Mouse (Mus musculus): ENCODE data around the gene Dgcr2. TPM values are rescaled to one million over a fixed set of nuclear protein-coding genes. Genes with fewer than 3 reads are reported as not detected.
A peak's percentile ranks its signal among the peaks of the same experiment; 100 is the strongest.

Gene Dgcr2
- total and polyA plus RNA-seq, 3 experiments, result 20.5 to 27.8 (median 25.5) TPM

DNA sequence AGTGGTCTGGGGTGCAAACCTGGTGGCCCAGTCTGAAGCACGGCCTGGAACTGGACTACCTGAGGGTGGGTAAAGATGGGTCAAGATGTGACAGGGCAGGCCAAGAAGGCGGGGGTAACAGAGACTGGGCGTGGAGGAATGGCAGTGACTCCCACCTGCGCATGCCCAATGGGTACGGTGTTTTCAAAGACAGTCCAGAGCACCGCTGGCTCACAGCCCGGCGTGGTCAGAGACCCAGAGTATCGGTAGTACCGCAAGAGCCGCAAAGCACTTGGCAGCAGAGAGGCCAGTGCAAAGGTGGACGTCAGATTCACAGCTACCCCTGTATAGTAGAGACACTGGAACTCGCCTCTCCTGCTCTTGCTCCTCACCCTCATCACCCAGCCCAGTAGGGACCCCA lies 62.9 kb downstream of the Dgcr2 start:
- 0 out of 2 replicates have a peak, but pooled peaks cover 8% of the 10 kb centered on the region for H3K9me3 ChIP-seq (replicated peaks)
- H3K4me3 ChIP-seq (ENCODE audit: low read depth, low read length), result no peak overlapping the region
- TF ChIP-seq GATA1 (IDR thresholded peaks at IDR 0.05; ENCODE audit: borderline replicate concordance, low read length), result no peak
- H3K27me3 ChIP-seq (ENCODE audit: insufficient read depth, low read length), result peaks cover 46% of the 10 kb centered on the region
- DNase-seq (ENCODE audit: low spot score), result no peak
- ATAC-seq (ENCODE audit: extremely low read depth, insufficient number of reproducible peaks, low FRiP score, poor library complexity, severe bottlenecking), result no peak
- peaks cover 33% of the 10 kb centered on the region for H3K4me1 ChIP-seq (ENCODE audit: insufficient read depth, low read depth, low read length)
- peaks cover 27% of the 10 kb centered on the region for H3K36me3 ChIP-seq (replicated peaks)

DNA sequence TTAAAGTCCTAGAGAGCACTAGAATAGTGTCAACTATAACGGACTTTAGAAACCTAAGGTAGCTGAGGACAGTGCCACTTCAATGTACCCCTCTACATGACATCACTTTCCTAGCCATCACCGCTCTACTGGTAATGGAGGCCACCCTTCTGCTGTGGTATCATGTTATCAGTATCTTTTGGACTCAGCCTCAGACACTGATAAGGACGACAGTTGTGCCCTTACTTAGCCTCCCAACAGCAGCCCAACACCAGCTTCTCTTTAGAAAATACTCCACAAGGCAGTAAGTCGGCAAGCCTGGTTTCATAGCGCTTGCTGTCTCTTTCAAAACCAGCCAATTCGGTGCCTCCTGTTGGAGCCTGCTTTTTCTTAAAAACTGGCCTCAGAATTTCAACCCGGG lies 63.8 kb downstream of the Dgcr2 start:
- H3K4me3 ChIP-seq (ENCODE audit: low read depth, low read length), result peak overlapping the region; percentile 67; the same call in 1 of the 2 replicates
- DNase-seq (ENCODE audit: low spot score) (no peak), ATAC-seq (ENCODE audit: extremely low read depth, insufficient number of reproducible peaks, low FRiP score, poor library complexity, severe bottlenecking) (peak; percentile 28; the same call in 1 of the 2 replicates)
- no peak for TF ChIP-seq POLR2AphosphoS5 (IDR thresholded peaks at IDR 0.05; ENCODE audit: insufficient replicate concordance, low read depth, low read length)
- TF ChIP-seq CTCF (IDR thresholded peaks at IDR 0.05; ENCODE audit: low read depth, low read length), result no peak
- no peak for TF ChIP-seq GATA1 (IDR thresholded peaks at IDR 0.05; ENCODE audit: borderline replicate concordance, low read length)
- no peak for TF ChIP-seq TAL1 (conservative IDR thresholded peaks at IDR 0.05; ENCODE audit: low read depth, low read length)
- no peak for TF ChIP-seq GATA2 (IDR thresholded peaks at IDR 0.05; ENCODE audit: borderline replicate concordance, low read depth, low read length)
- 0 out of 2 replicates have a peak, but pooled peaks cover 8% of the 10 kb centered on the region for H3K9me3 ChIP-seq (replicated peaks)
- H3K27me3 ChIP-seq (ENCODE audit: insufficient read depth, low read length), result peaks cover 51% of the 10 kb centered on the region
- peaks cover 18% of the 10 kb centered on the region for H3K36me3 ChIP-seq (replicated peaks)
- H3K4me1 ChIP-seq (ENCODE audit: insufficient read depth, low read depth, low read length), result peaks cover 33% of the 10 kb centered on the region

DNA sequence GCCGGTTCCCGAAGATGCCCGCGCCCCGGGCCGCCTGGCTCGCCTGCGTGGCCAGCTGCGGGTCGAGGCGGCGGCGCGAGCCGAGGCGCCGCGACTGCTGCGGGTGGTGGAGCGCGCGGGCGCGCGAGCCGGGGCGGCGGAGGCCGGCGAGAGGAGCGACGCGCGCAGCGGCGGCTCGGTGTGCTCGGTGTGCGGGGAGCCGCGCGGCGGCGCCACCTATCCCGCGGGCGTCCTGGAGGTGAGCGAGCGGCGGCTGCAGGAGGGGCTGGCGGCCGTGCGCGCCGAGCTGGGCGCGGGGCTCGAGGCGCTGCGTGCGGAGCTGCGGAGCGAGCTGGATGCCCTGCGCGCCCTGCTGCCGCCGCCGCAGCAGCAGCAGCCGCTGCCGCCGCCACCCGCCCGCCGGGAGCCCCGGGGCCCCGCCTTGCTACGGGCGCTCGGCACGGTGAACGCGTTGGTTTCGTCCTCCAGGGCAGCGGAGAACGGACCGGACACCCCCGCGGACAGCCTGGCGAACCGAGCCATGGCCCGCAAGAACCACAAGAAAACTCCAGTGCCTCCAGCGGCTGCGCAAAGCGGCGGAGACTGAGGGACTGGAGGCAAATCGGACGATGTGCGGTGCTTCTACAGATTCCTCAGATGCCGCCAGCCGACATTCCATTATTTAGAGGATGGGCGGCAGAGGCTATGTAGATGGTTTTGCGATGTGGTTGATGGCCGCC lies 64.5 kb downstream of the Dgcr2 start:
- ATAC-seq (ENCODE audit: extremely low read depth, insufficient number of reproducible peaks, low FRiP score, poor library complexity, severe bottlenecking), result no peak
- peaks cover 56% of the 10 kb centered on the region for H3K27me3 ChIP-seq (ENCODE audit: insufficient read depth, low read length)

GRCm38 (mm10) chr16:17833321-17833680 lies 65.1 kb downstream of the Dgcr2 start:
- peak overlapping the region; percentile 67 for H3K4me3 ChIP-seq (ENCODE audit: low read depth, low read length)
- H3K27me3 ChIP-seq (ENCODE audit: insufficient read depth, low read length), result peaks cover 62% of the 10 kb centered on the region

More for the DNA sequence above, 64.5 kb downstream of the Dgcr2 start:
- Histone ChIP-seq H3K36me3 (replicated peaks) (peaks cover 17% of the 10 kb centered on the region), H3K4me3 (ENCODE audit: low read depth, low read length) (peak overlapping the region; percentile 67), H3K9me3 (replicated peaks) (0 out of 2 replicates have a peak, but pooled peaks cover 8% of the 10 kb centered on the region), H3K4me1 (ENCODE audit: insufficient read depth, low read depth, low read length) (peaks cover 33% of the 10 kb centered on the region)
- peak; percentile 31 for DNase-seq (ENCODE audit: low spot score)
- no peak for TF ChIP-seq POLR2AphosphoS5 (IDR thresholded peaks at IDR 0.05; ENCODE audit: insufficient replicate concordance, low read depth, low read length)
- no peak for TF ChIP-seq GATA2 (IDR thresholded peaks at IDR 0.05; ENCODE audit: borderline replicate concordance, low read depth, low read length)
- TF ChIP-seq GATA1 (IDR thresholded peaks at IDR 0.05; ENCODE audit: borderline replicate concordance, low read length), result no peak
- no peak for TF ChIP-seq CTCF (IDR thresholded peaks at IDR 0.05; ENCODE audit: low read depth, low read length)
- TF ChIP-seq TAL1 (conservative IDR thresholded peaks at IDR 0.05; ENCODE audit: low read depth, low read length), result no peak

DNA sequence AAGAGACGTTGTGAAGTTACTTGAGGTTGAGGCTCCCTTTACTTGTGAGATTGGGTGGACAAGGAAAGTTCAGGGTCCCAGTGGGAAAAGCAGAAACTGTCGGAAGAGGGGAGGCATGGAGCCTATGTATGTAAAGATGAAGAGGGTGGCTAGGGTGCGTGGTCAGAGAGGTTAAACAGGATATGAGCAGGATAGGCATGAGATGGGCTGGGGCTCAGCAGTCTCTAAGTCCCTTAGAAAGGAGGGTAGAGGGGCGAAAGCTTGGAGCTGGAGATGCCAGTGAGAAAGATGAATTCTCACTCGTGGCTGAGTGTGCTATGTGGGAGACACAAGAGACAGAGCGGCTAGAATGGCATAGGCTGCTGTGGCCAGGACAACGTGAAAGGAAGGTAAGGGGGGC lies 65.5 kb downstream of the Dgcr2 start, which contains the start of gene B830017H08Rik:
TSS of gene B830017H08Rik (plus strand) at position 301 of the 400 bp plus-strand sequence.
- Histone ChIP-seq H3K4me1 (ENCODE audit: insufficient read depth, low read depth, low read length) (peaks cover 33% of the 10 kb centered on the region), H3K27me3 (ENCODE audit: insufficient read depth, low read length) (peaks cover 65% of the 10 kb centered on the region), H3K4me3 (ENCODE audit: low read depth, low read length) (peak within 1 kb of the TSS; percentile 67), H3K36me3 (replicated peaks) (peaks cover 9% of the 10 kb centered on the region), H3K9me3 (replicated peaks) (0 out of 2 replicates have a peak, but pooled peaks cover 8% of the 10 kb centered on the region)
- TF ChIP-seq TAL1 (conservative IDR thresholded peaks at IDR 0.05; ENCODE audit: low read depth, low read length) (no peak), GATA1 (IDR thresholded peaks at IDR 0.05; ENCODE audit: borderline replicate concordance, low read length) (no peak), GATA2 (IDR thresholded peaks at IDR 0.05; ENCODE audit: borderline replicate concordance, low read depth, low read length) (no peak), CTCF (IDR thresholded peaks at IDR 0.05; ENCODE audit: low read depth, low read length) (no peak), POLR2AphosphoS5 (IDR thresholded peaks at IDR 0.05; ENCODE audit: insufficient replicate concordance, low read depth, low read length) (no peak)
- no peak for DNase-seq (ENCODE audit: low spot score)
- ATAC-seq (ENCODE audit: extremely low read depth, insufficient number of reproducible peaks, low FRiP score, poor library complexity, severe bottlenecking), result no peak

More at GRCm38 (mm10) chr16:17833321-17833680, 65.1 kb downstream of the Dgcr2 start:
- peaks cover 33% of the 10 kb centered on the region for H3K4me1 ChIP-seq (ENCODE audit: insufficient read depth, low read depth, low read length)
- 0 out of 2 replicates have a peak, but pooled peaks cover 8% of the 10 kb centered on the region for H3K9me3 ChIP-seq (replicated peaks)
- TF ChIP-seq GATA2 (IDR thresholded peaks at IDR 0.05; ENCODE audit: borderline replicate concordance, low read depth, low read length) (no peak), TAL1 (conservative IDR thresholded peaks at IDR 0.05; ENCODE audit: low read depth, low read length) (no peak), GATA1 (IDR thresholded peaks at IDR 0.05; ENCODE audit: borderline replicate concordance, low read length) (no peak), POLR2AphosphoS5 (IDR thresholded peaks at IDR 0.05; ENCODE audit: insufficient replicate concordance, low read depth, low read length) (no peak)
- peak; percentile 50 for DNase-seq (ENCODE audit: low spot score)
- ATAC-seq (ENCODE audit: extremely low read depth, insufficient number of reproducible peaks, low FRiP score, poor library complexity, severe bottlenecking), result no peak
- H3K36me3 ChIP-seq (replicated peaks), result peaks cover 11% of the 10 kb centered on the region

DNA sequence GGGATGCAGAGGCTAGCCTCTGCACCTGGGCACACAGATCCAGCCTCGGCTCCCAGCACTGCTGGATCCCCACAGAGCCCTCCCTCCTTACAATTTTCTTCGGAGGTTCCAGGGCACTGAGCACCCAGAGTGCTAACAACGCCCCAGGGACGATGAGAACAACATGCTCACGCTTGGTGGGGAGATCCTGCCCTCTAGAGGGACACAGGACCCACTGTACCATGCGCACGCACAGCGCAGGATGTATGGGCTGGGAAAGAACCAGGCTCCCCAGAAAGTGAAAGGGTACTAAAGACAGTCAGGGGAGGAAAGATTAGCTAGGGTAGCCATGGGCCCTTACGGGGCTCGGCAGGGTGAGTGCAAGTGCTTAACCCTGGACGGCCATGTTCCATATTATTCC lies 66.6 kb downstream of the Dgcr2 start:
- H3K4me1 ChIP-seq (ENCODE audit: insufficient read depth, low read depth, low read length), result peaks cover 28% of the 10 kb centered on the region
- no peak for TF ChIP-seq GATA1 (IDR thresholded peaks at IDR 0.05; ENCODE audit: borderline replicate concordance, low read length)
- no peak for TF ChIP-seq TAL1 (conservative IDR thresholded peaks at IDR 0.05; ENCODE audit: low read depth, low read length)
- no peak for TF ChIP-seq GATA2 (IDR thresholded peaks at IDR 0.05; ENCODE audit: borderline replicate concordance, low read depth, low read length)
- TF ChIP-seq POLR2AphosphoS5 (IDR thresholded peaks at IDR 0.05; ENCODE audit: insufficient replicate concordance, low read depth, low read length), result no peak
- TF ChIP-seq CTCF (IDR thresholded peaks at IDR 0.05; ENCODE audit: low read depth, low read length), result no peak
- peaks cover 74% of the 10 kb centered on the region for H3K27me3 ChIP-seq (ENCODE audit: insufficient read depth, low read length)
- ATAC-seq (ENCODE audit: extremely low read depth, insufficient number of reproducible peaks, low FRiP score, poor library complexity, severe bottlenecking), result no peak
- DNase-seq (ENCODE audit: low spot score), result no peak
- H3K36me3 ChIP-seq (replicated peaks), result peaks cover 6% of the 10 kb centered on the region
- 0 out of 2 replicates have a peak, but pooled peaks cover 8% of the 10 kb centered on the region for H3K9me3 ChIP-seq (replicated peaks)
- no peak overlapping the region for H3K4me3 ChIP-seq (ENCODE audit: low read depth, low read length)

Measured in G1E (cell line).